Mouse (Mus musculus) adrenal gland, adult 18-20 months (tissue): Measurements from ENCODE around the gene Dennd1a. TPM values are rescaled to one million over a fixed set of nuclear protein-coding genes. Genes with fewer than 3 reads are reported as not detected.

ENCODE experiments used
- DNase-seq, 2 experiments: peaks; one replicate each; pipeline ENCODE4 v3.0.0; 2021 to 2022; ENCODE audit warnings: low spot score in 2 of 2
- total RNA-seq, 2 experiments: library from RNA; stranded (reverse); gene quantifications; 1 replicate in 1 of 2; 2 replicates in 1 of 2; pipeline ENCODE4 v1.2.3; 2021

Gene Dennd1a
- total RNA-seq, 2 experiments from 2014 or later = 22.5 to 22.9 TPM

GRCm38 (mm10) chr2:37829758-37830275, 457.4 kb downstream of the Dennd1a start:
- DNase-seq = no peak

GRCm38 (mm10) chr2:37823826-37824225, 463.4 kb downstream of the Dennd1a start:
- DNase-seq = no peak

- no peak for DNase-seq
These were observed 465.1 kb downstream of the Dennd1a start for GRCm38 (mm10) chr2:37822122-37822521.

- DNase-seq = no peak
These were observed 467.6 kb downstream of the Dennd1a start for GRCm38 (mm10) chr2:37819526-37820152.

- DNase-seq = no peak
These were observed 468.2 kb downstream of the Dennd1a start for GRCm38 (mm10) chr2:37818761-37819525.

GRCm38 (mm10) chr2:37815676-37816075, 471.5 kb downstream of the Dennd1a start:
- peak; percentile 72 to 73 for DNase-seq

- no peak for DNase-seq
These were observed 472.3 kb downstream of the Dennd1a start for GRCm38 (mm10) chr2:37814820-37815361.

- DNase-seq = no peak
These were observed 474.8 kb downstream of the Dennd1a start for GRCm38 (mm10) chr2:37812401-37812800.

- DNase-seq = no peak
These were observed 475.5 kb downstream of the Dennd1a start for GRCm38 (mm10) chr2:37811682-37812081.

- DNase-seq = peak; percentile 61 to 64
These were observed 484.5 kb downstream of the Dennd1a start for GRCm38 (mm10) chr2:37802610-37803212.

GRCm38 (mm10) chr2:37801687-37802086, 485.5 kb downstream of the Dennd1a start:
- no peak for DNase-seq

GRCm38 (mm10) chr2:37799137-37799536, 488.1 kb downstream of the Dennd1a start:
- DNase-seq = peak in 1 of 2 experiments; percentile 17

GRCm38 (mm10) chr2:37797046-37797445, 490.1 kb downstream of the Dennd1a start:
- DNase-seq = no peak

- DNase-seq = no peak
These were observed 491.2 kb downstream of the Dennd1a start for GRCm38 (mm10) chr2:37796021-37796420.

- no peak for DNase-seq
These were observed 495.9 kb downstream of the Dennd1a start for GRCm38 (mm10) chr2:37791340-37791739.

GRCm38 (mm10) chr2:37790738-37791137, 496.5 kb downstream of the Dennd1a start:
- no peak for DNase-seq

- DNase-seq = no peak
These were observed 497.2 kb downstream of the Dennd1a start for GRCm38 (mm10) chr2:37789995-37790394.

- DNase-seq = no peak
These were observed 498.2 kb downstream of the Dennd1a start for GRCm38 (mm10) chr2:37789029-37789428.

GRCm38 (mm10) chr2:37788176-37788962, 498.8 kb downstream of the Dennd1a start:
- no peak for DNase-seq

- no peak for DNase-seq
These were observed 500.7 kb downstream of the Dennd1a start for GRCm38 (mm10) chr2:37786461-37786860.

- no peak for DNase-seq
These were observed 502.7 kb downstream of the Dennd1a start for GRCm38 (mm10) chr2:37784473-37784872.
